Mouse (Mus musculus) erythroblast, adult 5-6 weeks (primary cell): ENCODE results near the gene AW549877. TPM values are rescaled to one million over a fixed set of nuclear protein-coding genes. Genes with fewer than 3 reads are reported as not detected.

ENCODE experiments used
- ATAC-seq: replicated peaks from 2 replicates; pipeline ENCODE4 v1.8.0; 2016; ENCODE audit warnings: moderate number of reproducible peaks, mild to moderate bottlenecking, moderate TSS enrichment, inconsistent platforms; ENCODE audit not compliant: poor library complexity, low FRiP score, severe bottlenecking
- total RNA-seq, 2 experiments: library from RNA; stranded (forward) in 1 of 2; stranded (reverse) in 1 of 2; fragments of 150-400 nt in 1 of 2; fragments of 200-764, 138-1000 nt in 1 of 2; gene quantifications; 2 replicates each; pipeline versions ENCODE4 v1.2.3 to v1.2.4; 2015 to 2017; ENCODE audit warnings: low replicate concordance in 2 of 2

The AW549877 gene
- total RNA-seq, 2 experiments from 2014 or later: 8.4 to 25.7 TPM

GRCm38 (mm10) chr15:3994852-3995447 is 594 bp downstream of the AW549877 start:
- ATAC-seq: no peak

- ATAC-seq: peak; percentile 81
Observed at GRCm38 (mm10) chr15:3987981-3988380, 7.6 kb downstream of the AW549877 start.

DNA sequence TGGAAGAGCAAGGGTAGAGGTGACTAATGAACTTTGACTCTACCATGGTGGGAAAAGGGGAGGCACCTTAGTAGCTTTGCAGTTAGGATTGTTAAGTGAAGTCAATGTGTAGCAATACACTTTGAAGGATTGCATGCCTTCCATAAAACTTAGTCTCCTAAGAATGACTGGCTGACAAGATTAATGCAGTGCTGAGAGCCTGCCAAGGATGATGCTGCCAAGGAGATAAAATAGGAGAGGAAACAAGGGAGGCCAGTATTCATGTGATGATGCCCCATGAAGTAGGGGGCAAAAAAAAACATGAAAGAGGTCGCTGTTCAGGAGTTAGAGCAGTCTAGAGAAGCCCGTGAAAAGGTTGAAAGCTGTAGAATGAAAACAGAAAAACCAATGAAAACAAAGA is 10.7 kb downstream of the AW549877 start:
- no peak for ATAC-seq

- no peak for ATAC-seq
Observed at GRCm38 (mm10) chr15:3982732-3983131, 12.8 kb downstream of the AW549877 start.

DNA sequence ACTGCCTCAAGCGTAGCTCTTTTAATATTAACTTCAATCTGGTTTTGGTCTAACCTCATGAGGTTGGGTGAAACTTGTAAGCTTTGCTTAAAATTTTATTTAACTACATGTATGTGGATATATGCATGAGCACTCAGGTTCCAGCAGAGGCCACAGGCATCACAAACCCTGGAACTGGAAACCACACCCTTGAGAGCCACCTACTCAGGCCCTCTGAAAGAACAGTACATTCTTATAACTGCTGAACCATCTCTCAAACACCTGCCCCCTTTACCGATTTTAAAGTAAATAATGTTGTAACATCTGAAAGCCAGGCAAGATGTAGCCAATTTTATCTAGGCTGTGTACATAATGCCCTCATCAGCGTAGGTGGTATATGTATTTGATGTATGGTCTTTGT is 15.7 kb downstream of the AW549877 start:
- ATAC-seq: peak; percentile 39; the same call in 1 of the 2 replicates

DNA sequence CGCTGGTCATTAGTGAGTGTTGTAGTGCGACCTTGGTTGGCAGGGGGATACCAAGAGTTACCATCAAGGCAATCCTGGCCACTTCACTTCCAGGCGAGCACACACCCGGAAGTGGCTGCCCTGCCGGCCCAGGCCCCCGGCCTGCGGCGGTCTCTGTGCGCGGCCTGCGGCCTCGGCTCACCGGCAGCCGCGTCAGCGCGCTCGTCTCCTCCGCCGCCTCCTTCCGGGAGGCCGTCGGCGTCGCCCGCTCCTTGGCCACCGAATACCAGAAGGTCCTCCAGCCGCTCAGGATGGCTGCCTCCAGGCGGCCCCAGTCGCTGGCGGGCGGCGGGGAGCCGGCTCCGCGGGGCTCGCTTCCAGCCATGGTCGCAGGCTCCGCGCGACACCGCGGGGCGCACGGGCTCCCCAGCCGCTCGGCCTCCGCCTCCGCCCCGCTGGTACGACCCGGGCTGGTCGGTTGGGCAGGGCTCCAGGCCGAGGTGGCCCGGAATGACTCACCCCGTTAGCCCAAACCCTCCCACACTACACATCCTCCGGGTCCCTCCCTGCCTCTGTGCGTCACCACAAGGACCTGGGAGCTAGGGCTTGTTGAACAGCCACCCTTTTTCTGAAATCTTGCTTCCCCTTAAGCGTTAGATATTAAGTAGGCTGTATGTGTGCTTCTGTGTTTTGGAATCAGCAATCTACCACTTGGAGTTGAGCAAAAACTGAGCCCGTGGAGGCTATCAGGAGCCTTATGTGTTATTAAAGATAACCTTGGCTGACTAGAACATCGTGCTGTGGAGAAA is 16.3 kb downstream of the AW549877 start, which contains the start of gene Fbxo4:
TSS of gene Fbxo4 (minus strand) at position 513 of the 788 bp plus-strand sequence.
- peak; percentile 82 for ATAC-seq

DNA sequence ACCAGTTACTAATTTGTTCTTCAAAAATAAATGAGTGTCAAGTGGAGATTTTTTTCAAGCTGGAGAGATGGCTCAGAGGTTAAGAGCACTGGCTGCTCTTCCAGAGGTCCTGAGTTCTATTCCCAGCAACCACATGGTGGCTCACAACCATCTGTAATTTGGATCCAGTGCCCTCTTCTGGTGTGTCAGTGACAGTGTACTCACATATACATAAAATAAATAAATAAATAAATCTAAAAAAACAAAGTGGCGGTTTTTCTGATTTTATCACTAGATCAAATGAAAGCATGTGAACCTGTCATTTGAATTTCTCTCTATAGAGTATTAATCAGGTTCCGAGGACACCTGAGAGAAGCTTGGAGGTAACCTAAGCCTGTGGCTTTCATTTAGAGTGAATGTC is 17.3 kb downstream of the AW549877 start:
- no peak for ATAC-seq

DNA sequence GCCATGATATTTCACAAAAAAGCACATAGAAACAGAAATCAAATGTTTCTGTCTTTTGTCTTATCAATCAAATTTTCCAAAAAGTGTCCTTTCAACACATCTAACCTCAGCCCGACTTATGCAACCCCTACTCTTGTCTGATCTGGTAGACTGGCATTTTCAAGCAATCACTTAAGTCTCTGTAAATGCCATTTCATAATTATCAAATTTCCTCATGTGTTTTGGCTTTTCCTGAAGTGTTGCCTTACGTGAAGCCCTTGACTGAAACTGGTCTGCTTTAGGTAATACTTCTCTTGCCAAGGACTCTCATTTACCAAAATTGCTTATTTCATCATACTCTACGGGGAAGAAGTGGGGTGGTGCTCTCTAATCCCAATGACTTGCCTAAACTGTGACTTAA is 22.2 kb downstream of the AW549877 start:
- ATAC-seq: no peak

- ATAC-seq: no peak
Observed at GRCm38 (mm10) chr15:3970193-3970592, 25.4 kb downstream of the AW549877 start.

GRCm38 (mm10) chr15:3969743-3970142 is 25.8 kb downstream of the AW549877 start:
- ATAC-seq: no peak

- no peak for ATAC-seq
Observed at GRCm38 (mm10) chr15:3962251-3962650, 33.3 kb downstream of the AW549877 start.

GRCm38 (mm10) chr15:3960094-3960493 is 35.5 kb downstream of the AW549877 start:
- ATAC-seq: no peak

DNA sequence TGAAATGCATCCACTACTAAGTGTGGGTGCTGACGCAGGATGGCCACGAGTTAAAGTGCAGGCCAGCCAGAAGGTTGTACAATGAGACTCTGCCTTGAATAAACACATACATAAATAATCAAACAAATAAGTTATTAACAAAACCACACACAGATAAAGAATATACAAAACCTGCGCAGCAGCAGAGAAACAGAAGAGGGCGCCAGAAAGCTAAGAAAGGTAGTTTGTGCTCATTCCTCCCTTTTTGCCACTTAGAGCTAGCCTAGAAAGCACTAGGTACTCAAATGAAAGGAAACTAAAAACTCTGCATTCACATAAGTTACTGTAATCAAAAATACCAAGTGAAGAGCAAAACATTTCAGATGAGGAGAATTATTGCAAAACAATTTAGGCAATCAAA is 37.6 kb downstream of the AW549877 start:
- no peak for ATAC-seq

DNA sequence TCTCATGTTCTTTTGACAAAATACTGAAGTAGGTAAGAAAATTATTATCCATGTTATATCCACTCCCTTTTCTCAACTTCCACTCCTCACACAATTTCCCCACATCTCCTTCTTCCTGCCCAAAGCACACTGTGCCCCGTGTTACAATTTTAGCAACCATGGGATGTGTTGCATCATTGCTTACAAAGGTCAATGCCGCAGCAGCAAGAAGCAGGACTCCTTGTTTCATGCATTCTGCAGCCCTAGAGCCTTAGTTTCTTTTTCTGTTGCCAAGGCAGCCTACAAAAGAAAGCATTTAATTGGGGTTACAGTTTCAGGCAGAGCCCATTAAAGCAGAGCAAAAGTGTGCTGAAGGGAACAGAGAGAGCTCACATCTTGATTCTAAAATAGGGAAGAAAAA is 40.6 kb downstream of the AW549877 start:
- no peak for ATAC-seq

DNA sequence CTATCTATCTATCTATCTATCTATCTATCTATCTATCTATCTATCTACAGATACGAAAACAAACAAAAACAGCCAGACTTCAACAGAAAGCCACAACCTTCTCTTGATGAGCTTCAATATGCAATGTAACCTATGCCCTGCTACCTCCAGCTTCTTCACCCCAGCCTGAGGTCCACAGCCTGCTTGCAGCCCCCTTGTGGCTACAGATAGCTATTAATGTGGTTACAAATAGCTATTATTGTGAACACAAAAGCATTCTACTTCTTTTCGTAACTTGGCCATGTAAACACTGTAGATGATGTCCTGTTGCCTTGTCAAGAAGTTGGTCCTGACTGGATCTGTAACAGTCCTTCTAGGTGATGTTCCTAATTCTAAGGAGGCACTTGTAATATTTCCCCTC is 57.4 kb downstream of the AW549877 start:
- no peak for ATAC-seq

GRCm38 (mm10) chr15:3936056-3936455 is 59.5 kb downstream of the AW549877 start:
- ATAC-seq: no peak

DNA sequence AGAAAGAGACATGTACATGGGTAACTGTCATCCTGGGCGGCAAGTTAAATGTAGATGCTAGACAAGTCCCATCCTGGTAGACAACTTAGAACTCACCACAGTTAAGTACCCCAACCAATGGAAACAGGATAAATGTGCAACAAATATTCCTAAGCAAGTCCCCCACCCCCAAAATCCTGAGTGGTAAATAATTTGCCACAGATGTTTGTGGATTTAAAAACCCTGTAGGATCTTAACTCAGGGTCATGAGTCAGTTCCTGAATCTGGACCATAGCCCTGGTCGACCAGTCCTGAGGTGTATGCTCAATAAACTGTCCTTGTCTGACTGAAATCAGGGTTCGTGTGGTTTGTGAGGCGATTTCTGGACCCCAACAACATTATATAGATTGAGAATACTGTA is 62.1 kb downstream of the AW549877 start:
- no peak for ATAC-seq

Other genes starting within 250 kb of the AW549877 start
- 1.7 and 7.5 TPM in 2 replicates for gene Fbxo4, start 16.2 kb downstream of the AW549877 start, total RNA-seq (2015; ENCODE audit: low replicate concordance)
- gene Fbxo4, start 16.2 kb downstream of the AW549877 start, total RNA-seq (2017; ENCODE audit: low replicate concordance): 0.56 and 6.5 TPM in 2 replicates
- 13.6 and 32.0 TPM in 2 replicates for gene Oxct1, start 30.6 kb upstream of the AW549877 start, total RNA-seq (2015; ENCODE audit: low replicate concordance)
- 31.2 and 37.9 TPM in 2 replicates for gene Oxct1, start 30.6 kb upstream of the AW549877 start, total RNA-seq (2017; ENCODE audit: low replicate concordance)